Mouse (Mus musculus): ENCODE measurements around the gene Ccdc151.

Ccdc151 gene

GRCm38 (mm10) chr9:22002194-22003162 lies at the start of gene Ccdc151, which contains the start of gene Prkcsh:
Ccdc151 (minus strand) TSS chr9:22002634.
Prkcsh (plus strand) TSS chr9:22002806.
- DNase-seq (ENCODE audit: low read depth): peak; percentile 100

- no peak for DNase-seq (ENCODE audit: low read depth)
These were observed 49.5 kb upstream of the Ccdc151 start, which contains the start of gene Elavl3 for GRCm38 (mm10) chr9:22051958-22052254. Elavl3 (minus strand) TSS chr9:22052023.

GRCm38 (mm10) chr9:22051161-22051957 lies 48.9 kb upstream of the Ccdc151 start:
- DNase-seq (ENCODE audit: low read depth): no peak

- no peak for DNase-seq (ENCODE audit: low read depth)
These were observed 48.0 kb upstream of the Ccdc151 start for GRCm38 (mm10) chr9:22050351-22050889.

DNA sequence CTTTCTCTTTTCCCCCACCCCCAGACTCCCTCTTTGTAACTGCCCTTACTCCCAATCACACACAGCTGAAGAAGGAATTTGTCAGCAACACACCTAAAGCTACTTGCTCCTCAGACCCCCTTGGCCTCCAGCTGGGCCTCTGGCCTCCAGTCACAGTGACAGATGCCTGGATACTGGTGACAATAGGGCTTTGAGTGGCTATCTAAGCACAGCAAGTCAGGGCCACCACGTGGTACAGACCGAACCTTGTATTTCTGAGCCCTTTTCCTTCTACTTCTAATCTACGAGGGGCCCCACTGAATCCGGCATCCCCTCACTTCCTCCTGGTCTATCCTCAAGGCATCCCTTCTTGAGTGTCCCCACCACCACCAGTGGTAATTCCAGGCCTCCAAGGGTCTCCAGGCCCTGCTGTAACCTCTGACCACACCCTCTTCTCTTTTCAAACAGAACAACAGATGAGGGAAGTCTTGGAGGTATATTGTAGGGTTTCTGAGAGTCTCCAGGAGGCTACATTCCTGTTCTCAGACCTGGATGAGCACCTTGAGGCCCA lies 47.4 kb upstream of the Ccdc151 start:
- no peak for DNase-seq (ENCODE audit: low read depth)

DNA sequence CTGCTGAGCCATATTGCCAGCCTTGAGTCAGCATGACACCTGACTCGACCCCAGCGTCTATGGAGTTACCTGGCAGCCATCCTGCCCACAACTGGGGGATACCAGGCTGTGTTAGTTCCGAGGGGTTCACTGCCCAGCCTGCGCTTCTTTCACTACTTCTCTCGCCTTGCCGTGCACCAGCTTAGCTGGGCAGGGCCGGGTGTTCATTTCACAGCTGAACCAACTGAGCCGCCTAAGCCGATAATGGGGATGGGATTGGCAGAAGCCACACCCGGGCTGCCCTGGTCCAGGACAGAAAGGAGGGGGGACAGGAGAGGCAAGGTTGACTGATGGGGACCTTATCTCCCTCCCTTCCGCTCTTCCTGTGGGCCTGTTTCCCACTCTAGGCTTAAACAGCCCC lies 46.9 kb upstream of the Ccdc151 start:
- no peak for DNase-seq (ENCODE audit: low read depth)

GRCm38 (mm10) chr9:22047329-22047728 lies 44.9 kb upstream of the Ccdc151 start:
- DNase-seq (ENCODE audit: low read depth): no peak

- DNase-seq (ENCODE audit: low read depth): no peak
These were observed 39.4 kb upstream of the Ccdc151 start for GRCm38 (mm10) chr9:22041832-22042231.

DNA sequence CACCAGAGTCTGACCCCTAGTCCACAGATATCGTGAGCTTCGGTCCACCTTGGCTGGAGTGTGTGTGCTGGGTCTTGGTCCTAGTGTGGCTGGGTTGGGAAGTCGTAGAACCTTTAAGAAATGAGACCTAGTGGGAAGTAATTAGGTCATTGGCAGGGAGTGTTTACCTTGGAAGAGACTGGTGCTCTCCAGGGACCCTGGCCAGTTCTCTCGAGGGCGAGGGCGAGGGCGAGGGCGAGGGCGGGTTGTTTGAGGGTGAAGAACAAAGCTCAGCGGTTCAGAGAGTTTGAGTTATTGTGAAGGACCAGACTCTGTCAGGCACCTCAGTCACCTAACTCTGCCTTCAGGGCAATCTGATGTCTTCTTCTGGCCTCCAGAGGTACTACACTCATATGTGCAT lies 35.4 kb upstream of the Ccdc151 start:
- DNase-seq (ENCODE audit: low read depth): no peak

DNA sequence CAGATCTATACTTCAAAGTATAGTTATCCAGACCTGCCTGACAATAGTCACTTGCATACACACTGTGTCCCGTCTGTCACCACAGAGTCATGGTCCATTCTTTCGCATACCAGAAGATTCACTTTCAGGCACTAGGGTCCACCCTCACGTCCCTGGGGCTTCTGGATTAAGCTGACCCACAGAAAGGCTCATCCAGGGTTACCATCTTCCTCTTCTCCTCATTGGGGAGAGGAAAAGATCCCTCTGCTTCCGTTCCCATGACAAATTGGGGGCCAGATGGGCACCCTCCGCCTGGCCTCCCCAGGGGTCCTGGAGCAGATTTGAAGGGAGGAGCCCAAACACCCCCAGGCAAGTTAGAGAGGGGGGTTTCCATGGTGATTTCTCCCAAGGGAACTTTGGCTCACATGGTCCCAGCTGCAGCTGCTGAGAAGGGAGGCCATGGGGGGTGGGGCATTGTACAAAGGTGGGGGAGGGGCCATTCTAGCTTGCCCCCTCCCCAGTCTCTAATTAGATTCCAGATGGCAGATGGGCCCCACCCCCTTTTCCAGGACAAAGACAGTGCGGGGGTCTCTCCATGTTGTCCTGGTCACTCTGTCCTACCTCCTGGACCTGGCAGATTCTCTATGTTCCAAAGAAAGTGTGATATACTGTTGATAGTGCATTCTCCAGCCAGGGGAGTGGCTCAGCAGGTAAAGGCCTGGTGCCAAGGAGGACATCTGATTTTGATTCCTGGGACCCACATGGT lies 33.0 kb upstream of the Ccdc151 start:
- DNase-seq (ENCODE audit: low read depth): no peak

DNA sequence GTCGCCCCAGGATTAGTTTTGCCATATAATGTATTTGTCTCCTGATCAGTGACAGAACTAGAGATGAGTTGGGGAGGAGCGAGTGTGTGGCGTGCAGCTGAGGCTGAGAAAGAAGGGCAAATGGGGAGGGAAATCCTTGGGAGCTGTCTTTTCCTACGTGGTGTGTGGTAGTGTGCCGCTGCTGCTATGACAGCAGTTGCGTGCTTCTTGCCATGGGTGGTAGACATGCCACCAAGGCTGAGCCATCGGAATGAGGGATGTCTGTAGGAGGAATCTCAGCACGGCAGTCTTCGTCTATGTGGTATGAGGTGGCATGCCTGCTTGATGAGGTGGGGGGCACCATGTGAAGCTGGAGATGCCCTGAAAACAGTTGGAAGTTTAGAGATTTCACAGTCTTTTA lies 28.0 kb upstream of the Ccdc151 start:
- DNase-seq (ENCODE audit: low read depth): no peak

GRCm38 (mm10) chr9:22028467-22028866 lies 26.0 kb upstream of the Ccdc151 start:
- DNase-seq (ENCODE audit: low read depth): no peak

- no peak for DNase-seq (ENCODE audit: low read depth)
These were observed 22.2 kb upstream of the Ccdc151 start for GRCm38 (mm10) chr9:22024592-22024991.

GRCm38 (mm10) chr9:22017208-22017825 lies 14.9 kb upstream of the Ccdc151 start:
- no peak for DNase-seq (ENCODE audit: low read depth)

DNA sequence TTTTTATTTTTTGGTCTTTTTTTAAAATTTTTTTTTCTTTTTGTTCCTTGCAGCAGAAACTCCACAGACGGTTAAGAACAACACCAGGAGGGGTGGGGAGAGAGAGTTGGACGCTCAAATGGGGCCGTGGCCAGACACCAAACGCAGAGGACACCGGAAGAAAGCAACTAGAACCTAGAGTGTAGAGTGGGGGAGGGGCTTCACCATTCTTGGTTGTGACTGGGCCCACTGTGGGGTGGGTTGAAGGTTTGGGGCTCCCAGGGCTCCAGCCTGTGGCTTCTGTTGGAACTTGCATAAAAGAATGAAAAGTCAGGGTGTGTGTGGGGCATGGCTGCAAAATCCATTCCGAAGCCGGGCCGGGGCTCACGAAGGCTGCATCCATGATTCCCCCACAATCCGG lies 13.8 kb upstream of the Ccdc151 start:
- no peak for DNase-seq (ENCODE audit: low read depth)

GRCm38 (mm10) chr9:22012731-22013130 lies 10.3 kb upstream of the Ccdc151 start:
- no peak for DNase-seq (ENCODE audit: low read depth)

- DNase-seq (ENCODE audit: low read depth): no peak
These were observed 8.6 kb upstream of the Ccdc151 start for GRCm38 (mm10) chr9:22011055-22011454.

DNA sequence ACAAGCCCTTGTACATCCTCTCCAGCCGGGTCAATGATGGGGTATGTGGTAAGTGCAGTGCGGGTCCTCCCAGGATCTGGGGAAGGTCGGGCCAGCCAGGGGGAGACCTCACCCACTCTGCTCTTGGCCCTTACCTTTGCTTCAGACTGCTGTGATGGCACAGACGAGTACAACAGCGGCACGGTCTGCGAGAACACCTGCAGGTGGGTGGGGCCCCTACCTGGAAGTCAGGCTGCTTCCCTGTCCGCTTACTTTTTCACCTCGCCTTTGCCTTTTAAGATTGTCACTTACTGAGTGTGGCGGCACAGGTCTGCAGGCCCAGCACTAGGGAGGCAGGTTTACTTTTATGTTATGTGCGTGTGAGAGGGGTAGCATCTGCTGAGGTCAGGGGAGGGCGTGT lies 2.1 kb upstream of the Ccdc151 start:
- DNase-seq (ENCODE audit: low read depth): no peak

GRCm38 (mm10) chr9:22003163-22003554 lies 725 bp upstream of the Ccdc151 start:
- DNase-seq (ENCODE audit: low read depth): peak; percentile 87

GRCm38 (mm10) chr9:22001633-22002032 lies 801 bp downstream of the Ccdc151 start:
- DNase-seq (ENCODE audit: low read depth): no peak

DNA sequence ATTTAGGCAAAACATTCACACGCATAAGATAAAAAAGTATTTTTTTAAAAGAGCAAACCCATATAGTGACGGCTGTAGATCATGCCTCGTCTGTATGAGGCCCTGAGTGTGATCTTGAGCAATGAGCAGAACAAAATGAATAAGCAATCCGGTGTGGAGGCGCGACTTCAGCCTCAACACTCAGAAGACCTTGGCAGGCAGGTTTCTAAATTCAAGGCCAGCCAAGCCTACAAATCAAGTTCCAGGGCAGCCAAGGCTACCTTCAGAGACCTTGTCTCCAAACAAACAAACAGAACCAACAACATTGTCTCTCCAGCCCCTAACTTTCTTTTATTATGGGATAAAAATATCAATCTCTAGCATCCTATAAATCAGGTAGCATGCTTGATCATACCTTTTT lies 2.1 kb downstream of the Ccdc151 start:
- no peak for DNase-seq (ENCODE audit: low read depth)

Data from 416B (cell line).